Mouse (Mus musculus): Measurements from ENCODE around the gene Cyp4x1.

Gene Cyp4x1

DNA sequence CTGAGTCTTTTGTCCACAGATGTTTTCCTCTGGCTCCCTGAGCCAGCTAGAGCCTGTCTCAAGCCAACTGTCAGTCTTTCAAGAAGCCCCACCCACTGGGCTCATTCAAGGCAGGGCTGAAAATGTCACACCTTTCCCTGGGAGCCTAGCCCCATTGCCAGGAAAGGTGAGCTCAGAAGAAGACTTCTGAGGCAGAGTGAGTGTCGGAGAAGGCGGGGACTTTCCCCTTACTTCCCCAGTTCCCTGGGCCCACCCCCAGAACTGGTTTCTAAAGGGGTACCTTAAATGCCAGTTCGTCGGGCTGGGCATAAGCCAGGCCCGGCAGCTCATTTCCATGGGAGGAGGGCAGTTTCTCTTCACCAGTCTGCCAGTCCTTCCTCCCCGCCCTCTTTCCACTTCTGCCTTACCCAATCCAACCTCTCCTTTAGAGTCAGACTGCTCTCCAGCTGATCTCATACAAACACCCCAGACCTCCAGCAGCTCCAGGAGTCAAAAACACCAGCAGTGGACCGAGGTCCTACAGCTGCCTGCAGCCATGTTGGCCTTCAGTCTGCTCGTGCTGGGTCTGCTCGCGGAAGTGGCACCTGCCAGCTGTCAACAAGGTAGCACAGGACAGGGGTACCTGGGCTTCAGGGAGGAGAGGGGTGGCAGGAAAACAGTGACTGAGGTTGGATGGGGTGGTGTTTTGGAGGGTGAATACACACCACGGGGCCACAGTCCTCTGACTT is 45.3 kb downstream of the Cyp4x1 start, which contains the start of gene Pdzk1ip1:
TSS of gene Pdzk1ip1 (plus strand) at position 98 of the 728 bp plus-strand sequence.
- DNase-seq, result no peak

DNA sequence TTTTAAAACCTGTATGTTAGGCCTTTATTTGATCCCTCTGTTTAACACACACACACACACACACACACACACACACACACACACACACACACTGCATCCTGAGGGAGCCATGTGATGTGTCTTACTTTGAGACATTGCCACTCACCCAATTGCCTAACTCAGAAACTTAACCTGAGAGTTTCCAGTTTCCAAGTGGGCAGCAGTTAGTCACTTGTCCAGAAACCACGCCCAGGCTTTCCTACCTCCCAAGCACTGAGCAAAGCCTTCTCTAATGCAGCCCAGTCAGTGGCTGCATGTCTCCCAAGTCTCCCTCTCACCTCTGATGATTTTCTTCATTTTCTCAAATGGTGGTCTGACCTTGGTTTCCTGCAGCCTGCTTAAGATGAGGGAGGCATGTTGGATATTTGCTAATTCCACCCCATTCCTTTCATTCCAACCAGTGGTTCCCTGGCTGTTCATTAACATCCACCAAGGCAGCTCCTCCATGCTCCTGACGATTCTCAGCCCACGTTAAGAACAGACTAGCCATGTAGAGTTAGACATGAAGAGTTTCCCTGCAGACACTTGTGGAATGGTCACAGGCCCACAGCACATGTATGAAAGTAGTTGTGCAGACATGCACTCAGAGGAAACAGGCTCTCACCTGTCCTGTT is 47.2 kb downstream of the Cyp4x1 start:
- no peak for DNase-seq

DNA sequence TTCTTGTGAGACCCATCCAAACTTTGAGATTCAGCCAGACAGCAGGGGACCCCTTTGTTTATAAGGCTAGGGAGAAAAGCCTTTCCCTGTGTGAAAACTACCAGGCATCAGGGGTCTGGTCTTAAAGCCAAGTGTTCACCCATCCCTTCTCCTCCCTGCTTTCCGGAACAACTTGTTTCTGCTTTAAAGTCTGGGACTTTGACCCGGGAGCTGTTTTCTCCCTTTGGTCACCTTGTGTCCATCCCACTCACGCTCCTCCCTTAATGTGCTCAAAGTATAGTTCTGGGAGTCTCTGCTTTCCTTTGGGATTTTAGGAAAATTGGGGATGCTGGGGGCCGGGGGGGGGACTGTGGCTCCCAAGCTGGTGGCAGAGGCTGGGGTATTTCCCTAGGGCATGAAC is 47.8 kb downstream of the Cyp4x1 start:
- no peak for DNase-seq

DNA sequence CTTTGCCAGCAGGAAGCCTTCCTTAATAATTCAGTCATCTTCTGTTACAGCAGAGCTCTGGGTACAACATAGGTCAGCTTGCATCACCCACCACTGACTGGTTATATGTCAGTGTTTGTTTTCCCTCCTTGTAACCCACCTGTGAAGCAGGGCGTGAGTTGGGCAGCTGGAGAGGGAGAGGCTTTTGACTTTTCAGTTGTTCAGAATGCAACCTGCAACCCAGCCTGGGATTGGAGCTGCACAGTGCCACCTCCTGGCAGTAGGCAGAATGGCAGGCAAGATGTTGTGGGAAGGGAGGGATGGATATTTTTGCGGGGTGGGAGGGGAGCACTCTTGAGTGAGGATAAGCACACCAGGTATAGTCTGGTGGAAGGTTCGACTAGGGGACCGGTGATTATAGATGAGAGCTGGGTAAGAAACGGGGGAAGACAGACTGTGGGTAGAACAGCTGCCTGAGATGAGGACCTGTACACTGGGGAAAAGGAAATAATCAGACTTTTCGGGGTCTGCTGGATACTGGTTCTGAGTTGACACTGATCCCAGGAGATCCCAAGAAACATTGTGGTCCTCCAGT is 48.5 kb downstream of the Cyp4x1 start:
- DNase-seq, result peak; percentile 36 to 47

DNA sequence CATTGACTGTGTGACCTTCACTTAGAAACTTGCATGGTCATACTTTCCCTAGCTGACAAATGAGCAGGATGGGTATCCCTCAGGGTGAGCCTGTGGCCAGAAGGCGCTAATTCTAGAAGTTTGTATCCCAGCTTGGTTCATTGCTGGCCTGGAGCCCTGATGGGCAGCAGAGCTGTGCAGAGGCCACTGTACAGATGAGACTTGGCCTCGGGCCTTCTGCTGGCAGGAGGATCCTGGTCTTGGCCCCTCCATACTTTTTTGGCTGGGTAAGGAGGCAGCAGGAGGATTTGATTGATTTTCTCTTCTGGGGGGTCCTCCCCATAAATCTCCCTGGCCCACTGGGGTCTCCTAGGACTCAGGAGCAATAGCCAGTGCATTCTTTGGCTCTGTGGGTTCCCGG is 51.0 kb downstream of the Cyp4x1 start:
- no peak for DNase-seq

DNA sequence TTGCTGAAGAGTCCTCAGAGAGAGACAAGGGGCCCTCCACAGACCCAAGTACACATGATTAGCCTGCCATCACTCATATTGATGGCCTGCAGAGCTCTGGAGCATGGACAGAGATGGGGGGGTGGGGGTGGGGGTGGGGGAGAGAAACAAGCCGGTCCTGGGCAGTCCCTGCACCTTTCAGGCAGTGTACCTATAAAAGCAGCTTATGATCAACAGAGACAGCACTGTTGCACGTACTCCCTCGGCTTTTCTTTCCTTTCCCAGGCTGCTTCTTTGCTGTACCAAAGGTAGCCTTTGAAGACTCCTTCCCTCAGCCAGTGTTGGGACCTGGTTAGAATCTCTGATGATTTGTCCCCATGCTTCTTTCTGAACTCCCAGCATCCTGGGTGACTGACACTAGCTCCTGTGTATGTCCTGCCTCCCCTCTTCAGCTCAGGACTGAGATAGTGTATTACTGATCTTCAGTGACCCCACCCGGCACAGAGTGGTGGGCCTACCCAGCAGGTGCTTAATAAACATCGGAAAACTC is 54.2 kb downstream of the Cyp4x1 start:
- DNase-seq, result no peak

DNA sequence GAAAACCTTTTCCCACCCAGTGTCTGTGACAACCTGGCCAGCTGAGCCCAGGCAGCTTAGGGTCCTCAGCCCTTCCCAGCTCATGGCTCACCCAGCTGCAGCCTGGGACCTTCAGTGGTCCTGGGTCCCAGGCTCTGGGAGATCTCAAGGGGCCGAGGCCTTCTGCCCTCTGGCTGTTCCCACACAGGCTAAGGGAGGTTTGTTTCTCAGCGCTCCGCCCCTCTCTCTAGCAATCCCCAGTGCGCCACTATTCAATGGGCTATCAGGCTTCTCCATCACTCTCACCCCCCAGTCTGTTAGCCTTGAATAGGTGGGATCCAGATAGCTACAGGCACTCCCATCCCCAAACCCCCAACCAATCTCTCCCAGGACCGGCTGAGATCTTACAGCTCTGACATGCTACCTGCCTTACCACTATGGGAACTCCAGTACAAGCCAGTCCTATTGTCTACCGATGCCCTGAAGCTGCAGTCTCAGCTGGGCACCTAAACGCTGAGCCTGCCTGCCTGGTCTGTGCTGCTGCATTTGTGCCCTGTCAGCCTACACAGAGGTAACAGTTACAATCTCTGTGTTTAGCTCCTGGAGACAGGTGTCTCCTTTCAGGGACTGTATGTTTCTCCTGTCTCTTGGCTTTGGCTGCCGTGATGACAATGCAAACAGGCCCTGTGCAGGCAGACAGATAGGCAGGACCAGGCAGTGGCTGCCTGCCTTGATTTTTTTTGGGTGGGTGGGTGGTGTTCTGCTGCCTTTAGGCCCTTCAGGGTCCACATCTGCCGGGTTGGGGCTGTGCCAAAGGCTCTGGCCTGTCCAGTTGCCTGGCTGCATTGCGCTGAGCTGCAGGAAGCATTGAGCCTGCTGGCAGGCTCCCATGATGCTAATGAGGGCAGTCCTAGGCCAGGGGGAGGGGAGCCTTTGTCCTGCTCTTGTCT is 54.9 kb downstream of the Cyp4x1 start:
- no peak for DNase-seq

DNA sequence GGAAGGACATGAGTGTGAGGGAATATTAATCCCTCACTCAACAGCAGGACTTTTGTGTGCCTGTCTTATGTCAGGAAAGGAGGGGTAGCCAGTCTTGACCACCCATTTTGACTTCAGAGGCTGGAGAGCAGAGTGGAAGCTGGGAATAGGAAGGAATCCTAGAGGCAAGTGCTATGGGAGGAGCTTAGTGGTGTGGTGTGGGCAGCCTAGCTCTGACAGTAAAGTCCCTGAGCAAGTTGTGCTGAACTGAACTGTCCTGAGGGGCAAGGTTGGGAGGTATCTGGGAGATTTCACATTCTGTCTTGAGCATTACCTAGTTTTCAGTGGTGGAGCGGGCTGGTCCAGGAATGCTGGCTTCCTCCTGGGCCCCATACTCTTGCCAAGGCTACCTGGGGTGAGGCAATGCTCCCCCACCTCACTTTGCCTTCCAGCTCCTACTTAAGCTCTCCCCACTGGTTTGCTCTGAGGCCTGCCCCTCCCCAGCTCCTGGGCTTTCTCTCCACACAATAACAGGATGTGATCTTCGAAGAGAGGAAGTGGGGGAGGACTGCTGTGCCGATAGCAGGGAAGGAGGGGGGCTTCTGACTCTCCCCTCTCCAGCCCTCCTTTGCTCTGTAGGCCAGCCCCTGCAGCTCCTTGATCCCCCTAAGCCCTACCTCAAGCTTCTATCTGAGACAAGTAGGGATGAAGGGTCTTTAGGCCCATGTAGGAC is 58.7 kb downstream of the Cyp4x1 start:
- no peak for DNase-seq

DNA sequence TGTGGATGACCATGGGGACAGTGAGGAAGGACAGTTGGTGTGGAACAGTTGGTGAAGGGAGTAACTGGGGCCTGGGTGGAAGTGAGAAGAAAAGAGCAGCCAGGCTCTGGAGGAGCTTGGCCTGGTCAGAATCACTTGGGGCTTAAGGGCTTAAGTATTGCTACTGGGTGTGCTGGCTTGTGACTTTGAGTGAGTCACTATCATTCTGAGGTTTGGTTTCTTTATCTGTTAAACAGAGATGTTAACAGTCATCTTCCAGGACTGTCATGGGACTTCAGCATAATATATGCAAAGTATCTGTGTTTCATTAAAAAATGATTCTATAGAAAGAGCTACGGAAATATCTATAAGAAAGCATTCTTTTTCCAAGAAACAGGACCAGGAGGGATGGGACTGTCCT is 59.3 kb downstream of the Cyp4x1 start:
- no peak for DNase-seq

DNA sequence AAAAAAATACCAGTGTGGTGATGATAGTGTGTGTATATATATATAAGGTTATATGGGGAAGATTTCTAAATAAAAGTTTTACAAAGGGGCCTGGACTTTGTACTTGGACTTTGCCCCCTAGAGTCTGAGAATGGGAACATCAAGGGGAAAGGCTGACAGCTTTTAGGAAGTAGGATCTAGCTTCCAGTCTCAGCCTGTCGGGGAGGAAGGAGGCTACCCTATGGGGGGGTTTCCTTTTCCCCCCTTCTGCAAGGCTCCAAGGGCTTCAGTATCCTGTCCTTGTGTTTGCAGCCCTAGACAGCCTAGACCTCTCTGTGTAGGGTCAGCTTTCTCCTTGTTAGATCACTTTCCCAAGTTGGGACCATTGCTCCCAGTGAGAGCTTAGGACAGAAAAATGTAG is 62.4 kb downstream of the Cyp4x1 start:
- DNase-seq, result no peak

DNA sequence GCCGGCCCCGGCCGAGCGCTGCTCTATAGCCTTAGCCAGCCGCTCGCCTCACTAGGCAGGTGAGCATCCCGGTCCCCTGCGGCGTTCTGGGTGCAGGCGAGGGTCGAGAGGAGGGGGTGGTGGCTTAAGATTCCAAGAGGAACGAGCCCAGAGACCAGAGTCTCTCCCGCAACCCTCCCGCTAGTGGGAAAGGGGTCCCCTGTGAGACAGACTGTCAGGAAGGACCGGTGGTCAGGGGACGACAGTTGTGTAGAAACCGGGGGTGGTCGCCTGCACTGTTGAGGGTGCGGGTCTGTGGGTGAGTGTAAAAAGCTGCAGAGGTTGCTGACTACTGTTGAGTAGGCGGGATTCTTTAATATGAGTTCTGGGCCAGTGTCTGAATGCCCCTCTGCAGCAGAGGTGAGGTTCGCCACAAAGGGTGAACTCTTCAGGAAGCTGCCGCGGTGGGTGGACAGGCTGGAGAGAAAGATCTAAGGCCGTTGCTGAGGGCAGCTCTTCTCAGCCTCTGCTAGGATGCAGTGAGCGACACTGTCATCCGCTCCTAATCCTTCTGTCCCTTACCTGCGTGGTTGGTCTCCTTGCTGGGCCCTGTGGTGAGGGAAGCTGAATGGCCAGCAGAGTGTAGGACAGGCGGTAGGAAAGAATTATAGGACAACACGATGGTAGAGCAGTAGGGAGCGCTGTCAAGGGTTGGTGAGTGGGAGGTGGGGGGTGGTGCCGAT is 70.4 kb downstream of the Cyp4x1 start:
- DNase-seq, result no peak

DNA sequence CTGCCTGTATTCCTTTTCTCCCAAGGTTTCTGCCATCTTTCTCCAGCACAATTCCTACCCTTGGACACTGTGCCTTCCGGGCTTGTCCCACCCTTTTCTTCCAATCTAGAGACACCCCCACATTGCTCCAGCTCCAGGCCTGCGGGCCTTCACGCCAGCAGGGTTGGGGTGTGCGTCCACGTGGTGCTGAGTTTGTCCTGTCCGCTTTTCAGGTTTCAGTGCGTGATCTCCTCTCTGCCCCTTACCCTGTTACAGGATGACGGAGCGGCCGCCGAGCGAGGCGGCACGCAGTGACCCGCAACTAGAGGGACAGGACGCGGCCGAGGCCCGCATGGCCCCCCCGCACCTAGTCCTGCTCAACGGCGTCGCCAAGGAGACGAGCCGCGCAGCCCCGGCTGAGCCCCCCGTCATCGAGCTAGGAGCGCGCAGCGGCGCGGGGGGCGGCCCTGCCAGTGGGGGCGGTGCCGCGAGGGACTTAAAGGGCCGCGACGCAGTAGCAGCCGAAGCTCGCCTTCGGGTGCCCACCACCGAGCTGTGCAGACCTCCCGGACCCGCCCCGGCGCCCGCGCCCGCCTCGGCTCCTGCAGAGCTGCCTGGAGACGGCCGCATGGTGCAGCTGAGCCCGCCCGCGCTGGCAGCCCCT is 71.1 kb downstream of the Cyp4x1 start:
- DNase-seq, result no peak

DNA sequence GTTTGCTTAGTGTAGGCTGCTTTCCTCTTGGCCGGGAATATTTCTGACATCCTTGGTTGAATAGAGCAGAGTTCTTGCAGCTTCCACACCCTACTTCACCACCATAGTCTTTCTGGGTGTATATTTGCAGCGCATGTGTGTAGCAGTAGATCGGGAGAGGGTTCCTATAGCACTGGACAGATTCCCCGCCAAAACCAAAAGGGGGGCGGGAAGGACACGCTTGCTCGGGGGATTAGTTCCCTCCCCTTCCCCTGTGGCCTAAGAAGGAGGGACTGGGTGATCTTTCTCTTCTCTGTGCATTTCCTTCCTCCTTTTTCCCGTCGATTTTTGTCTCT is 71.6 kb downstream of the Cyp4x1 start:
- DNase-seq, result no peak

DNA sequence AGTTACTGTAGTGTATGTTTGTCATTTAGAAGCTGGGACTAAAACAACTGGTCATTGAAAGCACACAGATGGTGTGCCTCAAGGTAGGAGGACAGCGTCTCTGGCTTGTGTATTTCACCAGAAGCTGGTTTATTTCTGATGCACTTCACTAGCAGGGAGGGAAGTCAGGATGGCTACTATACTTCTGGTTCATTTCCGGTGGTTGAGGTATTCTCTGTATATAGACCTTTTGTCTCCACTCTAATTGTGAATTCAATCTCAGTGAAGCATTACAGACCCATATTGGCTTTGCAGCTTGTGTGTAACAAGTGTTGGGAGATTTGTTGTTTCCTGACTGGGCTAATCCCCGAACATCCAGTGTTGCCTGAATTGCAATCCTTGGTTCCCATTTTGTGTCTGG is 73.3 kb downstream of the Cyp4x1 start:
- no peak for DNase-seq

DNA sequence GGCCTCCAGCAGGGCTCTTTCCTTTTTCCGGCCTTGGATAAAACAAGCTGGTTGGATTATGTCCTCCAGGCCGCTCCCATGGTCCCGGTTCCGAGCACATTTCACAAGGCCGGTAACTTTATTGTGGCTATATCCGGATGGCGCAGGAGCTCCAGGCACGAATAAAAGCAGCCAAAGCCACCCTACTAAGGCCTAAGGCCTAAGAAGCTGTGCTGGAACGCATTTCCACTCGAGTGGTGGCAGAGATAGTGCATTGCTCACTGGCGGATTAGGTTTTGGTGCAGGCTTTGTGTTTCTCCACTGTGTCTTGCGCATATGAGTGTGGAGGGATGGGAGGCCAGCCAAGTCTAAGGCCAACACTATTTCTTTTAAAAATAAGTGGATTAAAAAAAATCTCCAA is 74.2 kb downstream of the Cyp4x1 start:
- no peak for DNase-seq

DNA sequence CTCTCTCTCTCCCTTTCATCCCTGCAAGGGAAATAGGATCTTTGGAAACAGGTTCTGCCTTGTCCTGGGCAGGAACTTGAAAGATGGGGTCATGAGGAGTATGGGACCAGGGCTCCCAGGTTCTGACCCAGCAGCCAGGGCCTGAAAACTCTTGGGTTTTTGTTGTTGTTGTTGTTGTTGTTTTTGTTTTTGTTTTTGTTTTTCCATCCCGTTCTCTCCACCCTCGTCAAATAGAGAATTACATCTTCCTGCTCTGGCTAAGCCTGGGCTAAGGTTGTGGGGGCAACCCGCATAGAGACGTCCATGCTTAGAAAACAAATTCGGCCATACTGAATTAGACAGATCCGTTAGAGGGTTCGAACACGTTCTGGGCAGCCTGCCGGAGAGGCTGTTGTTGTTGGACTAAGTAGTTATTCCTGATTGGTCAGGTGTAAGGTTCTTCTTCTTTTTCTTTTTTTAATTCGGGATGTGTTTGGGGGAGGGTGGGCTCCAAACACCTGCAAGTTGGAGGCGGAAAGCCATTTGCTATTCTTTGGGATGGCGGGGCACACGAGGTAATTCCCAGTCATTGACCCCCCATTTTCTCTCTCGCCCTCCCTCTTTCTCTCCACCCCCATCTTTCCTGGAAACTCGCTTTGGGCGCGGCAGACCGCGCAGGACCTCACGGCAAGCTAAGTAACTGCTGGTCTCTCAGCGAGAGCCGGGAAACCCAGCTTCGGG is 75.0 kb downstream of the Cyp4x1 start:
- DNase-seq, result no peak

DNA sequence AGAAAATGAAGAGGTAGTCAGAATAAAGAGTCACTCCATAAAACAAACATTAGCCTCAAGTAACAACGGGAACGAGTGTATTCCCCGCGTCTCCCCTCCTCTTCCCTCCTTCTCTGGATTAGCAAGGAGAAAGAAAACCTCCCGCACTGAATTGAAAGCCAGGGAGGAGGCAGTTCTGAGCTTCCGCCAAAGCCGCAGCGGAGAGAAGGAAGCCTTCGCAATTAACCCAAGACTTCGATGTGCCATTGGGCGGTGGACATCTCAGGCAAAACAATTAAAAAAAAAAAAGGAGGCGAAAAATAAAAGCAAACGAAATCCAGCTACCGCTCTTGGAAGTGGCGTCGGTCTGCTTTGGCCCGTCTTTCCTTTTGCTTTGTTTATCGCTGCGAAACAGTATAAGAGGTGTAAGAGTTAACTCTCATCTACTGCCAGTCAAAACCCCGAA is 75.7 kb downstream of the Cyp4x1 start:
- DNase-seq, result peak in 1 of 2 experiments; percentile 5

DNA sequence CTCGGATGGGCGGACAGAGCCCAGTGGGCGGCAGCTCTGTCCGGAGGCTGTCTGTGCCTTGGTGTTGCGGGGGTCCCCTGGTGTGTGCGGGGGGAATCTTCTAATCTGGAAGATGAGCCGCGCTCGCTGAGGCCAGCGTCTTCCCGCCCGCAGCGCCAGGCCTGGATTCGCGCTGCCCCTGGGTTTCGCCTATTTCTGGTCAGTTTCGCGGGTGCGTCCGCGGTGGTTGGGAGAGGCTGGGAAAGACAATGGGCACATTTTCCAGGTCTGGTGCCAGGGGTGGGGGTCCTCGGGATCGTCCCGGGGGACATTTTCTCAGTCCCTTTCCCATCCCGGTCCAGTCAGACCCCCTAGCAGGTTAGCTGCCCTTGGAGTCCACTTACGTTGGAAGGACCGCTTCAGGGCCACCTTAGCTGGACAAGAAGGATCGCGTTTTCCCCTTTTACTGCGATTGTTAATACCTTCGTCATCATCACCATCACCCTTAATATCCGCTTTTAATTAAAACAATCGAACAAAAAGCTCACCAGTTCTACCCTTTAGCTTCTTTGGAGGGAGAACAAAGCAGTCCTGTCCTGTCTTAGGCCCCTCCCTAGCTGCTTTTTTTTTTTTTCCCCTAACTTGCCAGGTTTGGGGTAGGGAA is 76.3 kb downstream of the Cyp4x1 start:
- DNase-seq, result no peak

DNA sequence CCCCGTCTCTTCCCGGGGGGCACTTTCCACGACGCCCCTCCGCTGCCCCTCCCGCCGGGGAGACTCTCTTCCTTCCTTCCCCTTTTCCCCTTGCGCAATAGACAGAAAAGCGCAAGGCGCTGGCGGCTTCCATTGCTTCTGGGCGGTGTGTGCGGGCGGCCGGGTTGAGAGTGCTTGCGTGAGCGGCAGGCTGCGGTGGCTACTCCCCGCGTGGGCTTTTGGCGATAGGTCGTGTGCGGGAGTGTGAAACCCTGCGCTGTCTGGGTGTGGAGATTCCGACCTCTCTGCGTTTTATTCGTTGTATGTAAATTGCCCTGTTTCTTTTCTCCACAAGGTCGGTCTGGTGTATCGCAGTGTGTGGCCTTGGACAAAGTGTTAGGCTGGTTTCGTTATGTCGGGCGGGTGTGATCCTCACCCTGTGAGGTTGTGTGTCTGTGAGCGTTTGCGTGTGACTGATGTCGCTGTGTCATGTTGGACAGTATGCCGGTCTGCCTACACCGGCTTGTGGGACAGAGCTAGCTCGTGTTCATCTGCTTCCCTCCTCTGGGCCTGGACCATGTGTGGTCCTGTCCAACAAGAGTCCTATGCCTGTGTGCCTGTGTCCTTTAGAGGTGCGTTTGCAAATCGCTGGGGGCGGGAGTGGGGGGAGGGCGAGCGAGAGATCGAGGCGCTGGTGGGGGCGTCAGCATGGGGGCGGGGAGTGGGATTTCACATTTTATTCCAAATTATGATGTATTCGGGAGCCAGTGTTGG is 77.0 kb downstream of the Cyp4x1 start:
- peak; percentile 15 to 52 for DNase-seq
